Comparison of ENCODE assay signal across 14 mouse cellular contexts in genomic region chr13:43157370-43157769, GRCm38 (mm10).
"Had no signal": no experiment of that assay in that cellular context is flagged by ENCODE, and none has a peak within 500 bp of the region (broad histone marks: within the 10 kb centered on the region; RNA-seq: fewer than 3 reads in every experiment).

No protein-coding gene starts in this region.

- H3K4me2 ChIP-seq: liver, embryonic 13.5 days; lung, embryonic 15.5 days; midbrain, embryonic 12.5 days had no signal

- DNase-seq: kidney, postnatal 14 days; liver; liver, embryonic 13.5 days; liver, postnatal 0 days; lung, postnatal 14 days; right cerebral cortex, postnatal 25 days; thymus, adult 18-20 months; thymus, postnatal 14 days had no signal

- H3K27me3 ChIP-seq: liver, embryonic 13.5 days; lung, embryonic 15.5 days; megakaryocyte, embryonic 14.5 days; midbrain, embryonic 12.5 days had no signal

- H3K4me1 ChIP-seq: liver, embryonic 13.5 days; lung, embryonic 15.5 days; midbrain, embryonic 12.5 days had no signal

- H3K9me3 ChIP-seq: liver, embryonic 13.5 days; lung, embryonic 15.5 days; megakaryocyte, embryonic 14.5 days; midbrain, embryonic 12.5 days had no signal

- H3K4me3 ChIP-seq: left cerebral cortex, adult 2 months; liver, embryonic 13.5 days; lung, embryonic 15.5 days; megakaryocyte, embryonic 14.5 days; midbrain, embryonic 12.5 days had no signal

- ATAC-seq: intestine, postnatal 0 days; liver, postnatal 0 days had no signal

- H3K27ac ChIP-seq: left cerebral cortex, adult 2 months; liver, embryonic 13.5 days; lung, embryonic 15.5 days; macrophage; midbrain, embryonic 12.5 days had no signal

- H3K9ac ChIP-seq: liver, embryonic 13.5 days; liver, postnatal 0 days; lung, embryonic 15.5 days; midbrain, embryonic 12.5 days had no signal
